10 mouse cellular contexts compared by ENCODE assay signal in the genomic region with DNA sequence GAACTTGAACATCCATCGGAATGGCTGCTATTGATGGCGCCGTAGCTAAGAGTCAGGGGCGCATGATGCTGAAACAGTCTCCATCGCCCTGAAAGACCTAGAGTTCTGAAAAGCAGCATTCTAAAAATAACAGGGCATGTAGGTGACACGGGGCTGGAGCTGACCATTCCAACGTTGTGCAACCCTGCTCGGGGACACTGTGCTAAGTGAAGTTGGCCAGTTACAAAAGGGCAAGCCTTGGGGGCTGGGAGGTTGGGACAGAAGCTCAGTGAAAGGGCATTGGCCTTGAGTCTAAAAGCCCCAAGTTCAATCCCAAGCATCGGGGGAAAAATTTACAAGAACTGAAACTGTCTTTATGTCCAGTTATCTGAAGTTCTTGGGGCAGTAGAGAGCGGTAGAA. TPM values are rescaled to one million over a fixed set of nuclear protein-coding genes. Genes with fewer than 3 reads are reported as not detected.
A peak's percentile ranks its signal among the peaks of the same experiment; 100 is the strongest.
DNase-seq lines count a peak whose midpoint lies in the region.
"Had no signal": no experiment of that assay in that cellular context is flagged by ENCODE, and none has a peak within 500 bp of the region (broad histone marks: within the 10 kb centered on the region; RNA-seq: fewer than 3 reads in every experiment).

No protein-coding gene starts in this region.

- peak; percentile 70 to 76 for DNase-seq in adrenal gland, adult (ENCODE audit: inconsistent age in 2 of 2, low spot score in 1 of 2)
- DNase-seq in adrenal gland, postnatal 4 days (ENCODE audit: low spot score in 2 of 2): no peak
- DNase-seq in heart, adult 9 months (ENCODE audit: low spot score in 2 of 2): peak; percentile 34 to 61
- DNase-seq in heart, postnatal 4 days: no peak
- peak; percentile 46 for DNase-seq in lung, postnatal 14 days
- DNase-seq in lung, postnatal 10 days: no peak
- DNase-seq in skeletal muscle tissue, adult 2 months (ENCODE audit: low read depth, low spot score): peak; percentile 93
- DNase-seq in cerebellum, postnatal 4 days (ENCODE audit: low spot score in 2 of 2): no peak
- DNase-seq: kidney, postnatal 10 days; thymus, postnatal 25 days had no signal

RNA-seq across cellular contexts. Expression of a gene that starts 49.3 kb away (rescaled TPM):
- 100 to 1,000 TPM; 121 to 142 TPM for total RNA-seq in adrenal gland, postnatal 4 days (2021)
- total RNA-seq in heart, postnatal 4 days (2021): 10 to 100 TPM; 57.8 to 59.2 TPM

Comparison
In these comparisons a context has a peak if more than half of its experiments do, and no peak if none do; other contexts are left out.
1. DNase-seq: peak in adrenal gland, adult (2 of 2), heart, adult 9 months (2 of 2), lung, postnatal 14 days (single experiment) and skeletal muscle tissue, adult 2 months (single experiment); none in adrenal gland, postnatal 4 days (0 of 2), heart, postnatal 4 days (single experiment), lung, postnatal 10 days (single experiment) and cerebellum, postnatal 4 days (0 of 2).